Mouse (Mus musculus) cerebellum, postnatal 4 days (tissue): Measurements from ENCODE around the gene Hoxd9.

Experiments
- DNase-seq, 2 experiments: peaks; one replicate each; pipeline ENCODE4 v3.0.0; 2022; ENCODE audit warnings: low spot score in 2 of 2, mixed read lengths in 1 of 2

Hoxd9 gene

GRCm38 (mm10) chr2:74731799-74732512 is 34.4 kb downstream of the Hoxd9 start:
- DNase-seq = no peak

GRCm38 (mm10) chr2:74732513-74733316 is 35.2 kb downstream of the Hoxd9 start:
- no peak for DNase-seq

GRCm38 (mm10) chr2:74733317-74733661 is 35.8 kb downstream of the Hoxd9 start:
- no peak for DNase-seq

GRCm38 (mm10) chr2:74733765-74734164 is 36.2 kb downstream of the Hoxd9 start:
- DNase-seq = no peak

GRCm38 (mm10) chr2:74734451-74734850 is 36.9 kb downstream of the Hoxd9 start:
- no peak for DNase-seq

- no peak for DNase-seq
Measured at GRCm38 (mm10) chr2:74734996-74735811, 37.7 kb downstream of the Hoxd9 start.

GRCm38 (mm10) chr2:74735851-74736687 is 38.5 kb downstream of the Hoxd9 start:
- DNase-seq = no peak

GRCm38 (mm10) chr2:74736688-74737577 is 39.4 kb downstream of the Hoxd9 start:
- no peak for DNase-seq

GRCm38 (mm10) chr2:74737578-74738070 is 40.1 kb downstream of the Hoxd9 start:
- DNase-seq = no peak

- DNase-seq = no peak
Measured at GRCm38 (mm10) chr2:74738623-74739475, 41.3 kb downstream of the Hoxd9 start.

GRCm38 (mm10) chr2:74739476-74739800 is 41.9 kb downstream of the Hoxd9 start:
- DNase-seq = no peak

GRCm38 (mm10) chr2:74739869-74740268 is 42.3 kb downstream of the Hoxd9 start:
- DNase-seq = no peak

- no peak for DNase-seq
Measured at GRCm38 (mm10) chr2:74740311-74741091, 43.0 kb downstream of the Hoxd9 start.

GRCm38 (mm10) chr2:74741252-74741978 is 43.9 kb downstream of the Hoxd9 start:
- no peak for DNase-seq

- DNase-seq = no peak
Measured at GRCm38 (mm10) chr2:74741979-74742277, 44.4 kb downstream of the Hoxd9 start.

GRCm38 (mm10) chr2:74745540-74746297 is 48.2 kb downstream of the Hoxd9 start:
- DNase-seq = no peak

- no peak for DNase-seq
Measured at GRCm38 (mm10) chr2:74746298-74746921, 48.9 kb downstream of the Hoxd9 start.
